14 mouse cellular contexts compared by ENCODE assay signal in genomic region chr7:63905642-63906041, GRCm38 (mm10). TPM values are rescaled to one million over a fixed set of nuclear protein-coding genes. Genes with fewer than 3 reads are reported as not detected.
DNase-seq lines count a peak whose midpoint lies in the region; ATAC-seq lines count a peak whose summit lies in the region.
"Had no signal": no experiment of that assay in that cellular context is flagged by ENCODE, and none has a peak within 500 bp of the region (broad histone marks: within the 10 kb centered on the region; RNA-seq: fewer than 3 reads in every experiment).

No protein-coding gene starts in this region.

- peak overlapping the region; percentile 59; the same call in 1 of the 2 replicates for H3K27ac ChIP-seq in heart, embryonic 10.5 days
- peak overlapping the region; percentile 10; the same call in 1 of the 2 replicates for H3K27ac ChIP-seq in stomach, embryonic 14.5 days (ENCODE audit: low read length)
- H3K27ac ChIP-seq: forebrain, embryonic 15.5 days had no signal

- 73% methylated on average over 5 of the region's 5 CpGs for WGBS in heart, embryonic 10.5 days
- WGBS in stomach, embryonic 14.5 days = 60% methylated on average over 5 of the region's 5 CpGs

- H3K27me3 ChIP-seq in heart, embryonic 10.5 days (ENCODE audit: insufficient read depth, poor library complexity, severe bottlenecking) = no peaks in the 10 kb centered on the region
- no peaks in the 10 kb centered on the region for H3K27me3 ChIP-seq in megakaryocyte, embryonic 14.5 days (replicated peaks)
- H3K27me3 ChIP-seq in stomach, embryonic 14.5 days (ENCODE audit: control insufficient read depth, insufficient read depth, low read length) = no peaks in the 10 kb centered on the region
- H3K27me3 ChIP-seq: forebrain, embryonic 15.5 days had no signal

- no peaks in the 10 kb centered on the region for H3K9me3 ChIP-seq in heart, embryonic 10.5 days
- no peaks in the 10 kb centered on the region for H3K9me3 ChIP-seq in megakaryocyte, embryonic 14.5 days
- no peaks in the 10 kb centered on the region for H3K9me3 ChIP-seq in stomach, embryonic 14.5 days (ENCODE audit: control insufficient read depth, low read depth, low read length)
- H3K9me3 ChIP-seq: forebrain, embryonic 15.5 days had no signal

- no peak overlapping the region for H3K9ac ChIP-seq in stomach, embryonic 14.5 days (replicated peaks; ENCODE audit: low read depth, low read length)
- H3K9ac ChIP-seq: forebrain, embryonic 15.5 days had no signal

- no peak overlapping the region for H3K4me3 ChIP-seq in heart, embryonic 10.5 days
- peak overlapping the region; percentile 87 for H3K4me3 ChIP-seq in megakaryocyte, embryonic 14.5 days (replicated peaks)
- H3K4me3 ChIP-seq in stomach, embryonic 14.5 days (ENCODE audit: low read depth, low read length) = no peak overlapping the region
- H3K4me3 ChIP-seq: forebrain, embryonic 15.5 days had no signal

- intact Hi-C loops in heart, postnatal 36 days (cut with DNase I) = loop anchor here (2.0 kb wide), 1 partner anchor 31 kb away; no protein-coding TSS in a partner anchor

- no peak for ATAC-seq in megakaryocyte, adult 5-6 weeks (ENCODE audit: poor library complexity, severe bottlenecking)
- ATAC-seq in stomach, embryonic 14.5 days (ENCODE audit: insufficient number of reproducible peaks, insufficient read depth, low FRiP score, low read depth) = 0 out of 2 replicates have a peak, but pooled peaks have one; percentile 25
- ATAC-seq: forebrain, embryonic 15.5 days had no signal

- peaks cover 59% of the 10 kb centered on the region for H3K4me1 ChIP-seq in heart, embryonic 10.5 days
- peaks cover 95% of the 10 kb centered on the region for H3K4me1 ChIP-seq in megakaryocyte, embryonic 14.5 days
- H3K4me1 ChIP-seq in stomach, embryonic 14.5 days (ENCODE audit: control insufficient read depth, insufficient read depth, low read length) = peaks cover 13% of the 10 kb centered on the region

- DNase-seq in heart, embryonic 10.5 days (ENCODE audit: low spot score) = no peak
- no peak for DNase-seq in heart, postnatal 36 days
- peak; percentile 57 to 77 for DNase-seq in kidney, postnatal 36 days
- no peak for DNase-seq in right cerebral cortex, postnatal 4 days
- DNase-seq in adrenal gland, postnatal 25 days = no peak
- DNase-seq: cerebellum, postnatal 36 days had no signal

- no peak overlapping the region for H3K4me2 ChIP-seq in stomach, embryonic 14.5 days (replicated peaks; ENCODE audit: low read depth, low read length)
- H3K4me2 ChIP-seq: forebrain, embryonic 15.5 days; heart, embryonic 11.5 days had no signal

- no peaks in the 10 kb centered on the region for H3K36me3 ChIP-seq in heart, embryonic 10.5 days
- H3K36me3 ChIP-seq in megakaryocyte, embryonic 14.5 days (replicated peaks; ENCODE audit: low read length) = peaks cover 53% of the 10 kb centered on the region
- H3K36me3 ChIP-seq in stomach, embryonic 14.5 days (ENCODE audit: control insufficient read depth, insufficient read depth, low read length) = no peaks in the 10 kb centered on the region
- H3K36me3 ChIP-seq: forebrain, embryonic 15.5 days had no signal

RNA-seq across cellular contexts. Expression of gene E030018B13Rik, which starts 11.0 kb away (rescaled TPM):
- polyA plus RNA-seq in heart, embryonic 10.5 days (2016; fragmentation: Nextera tagmentation; extraction: Ambion mirVana) = 0.18 TPM in 1 of 2 replicates, not detected in the other
- not detected for total RNA-seq in heart, postnatal 36 days (2021)
- not detected in 2 replicates for polyA plus RNA-seq in megakaryocyte, embryonic 14.5 days (2012; ENCODE audit: insufficient read depth, low replicate concordance)
- total RNA-seq in megakaryocyte, adult 5-6 weeks (2015) = not detected in 2 replicates
- not detected in 2 replicates for total RNA-seq in megakaryocyte, adult 5-6 weeks (2017)
- 0.25 and 0.34 TPM in 2 replicates for polyA plus RNA-seq in stomach, embryonic 14.5 days (2014; fragmentation: Nextera tagmentation; extraction: Ambion mirVana)
- not detected in 2 replicates for total RNA-seq in adrenal gland, postnatal 25 days (2021)
- polyA plus RNA-seq: brain, embryonic 14.5 days; heart, embryonic 11.5 days; large intestine, adult 2 months; limb, embryonic 14.5 days had no signal

RNA-seq across cellular contexts. Expression of gene Klf13, which starts 33.1 kb away (rescaled TPM):
- 17.3 and 18.3 TPM in 2 replicates for polyA plus RNA-seq in heart, embryonic 10.5 days (2016; fragmentation: Nextera tagmentation; extraction: Ambion mirVana)
- total RNA-seq in heart, postnatal 36 days (2021) = 10 to 100 TPM; 49.2 to 58.7 TPM
- polyA plus RNA-seq in megakaryocyte, embryonic 14.5 days (2012; ENCODE audit: insufficient read depth, low replicate concordance) = 117 and 140 TPM in 2 replicates
- total RNA-seq in megakaryocyte, adult 5-6 weeks (2015) = 108 and 122 TPM in 2 replicates
- total RNA-seq in megakaryocyte, adult 5-6 weeks (2017) = 61.7 and 64.4 TPM in 2 replicates
- polyA plus RNA-seq in stomach, embryonic 14.5 days (2014; fragmentation: Nextera tagmentation; extraction: Ambion mirVana) = 35.5 and 38.5 TPM in 2 replicates
- total RNA-seq in adrenal gland, postnatal 25 days (2021) = 85.4 and 93.8 TPM in 2 replicates

Comparison
In these comparisons a context has a peak if more than half of its experiments do, and no peak if none do; other contexts are left out.
1. DNase-seq: peak in kidney, postnatal 36 days (2 of 2); none in heart, embryonic 10.5 days (single experiment), heart, postnatal 36 days (0 of 2), right cerebral cortex, postnatal 4 days (single experiment) and adrenal gland, postnatal 25 days (single experiment).